Mouse (Mus musculus) ovary, adult 10 weeks (tissue): ENCODE data around the gene Stk24. TPM values are rescaled to one million over a fixed set of nuclear protein-coding genes. Genes with fewer than 3 reads are reported as not detected.

Experiments used
- polyA plus RNA-seq: library from polyadenylated mRNA; stranded (reverse); fragments of 350-450 nt; fragmentation: Illumina TruSeq; extraction: RNeasy Lipid Tissue Mini Kit (QIAGEN cat#74804); gene quantifications from one replicate; pipeline ENCODE4 v1.2.3, GENCODE M21; 2014

Stk24 gene
- 316 TPM for polyA plus RNA-seq

GRCm38 (mm10) chr14:121379827-121380145, at the start of gene Stk24:
Gene Stk24, minus strand, starts transcription at chr14:121380011.

Other genes with a start within 250 kb of the Stk24 start
- gene Slc15a1, start 125.2 kb upstream of the Stk24 start, polyA plus RNA-seq, result 2.7 TPM